Mouse (Mus musculus) heart, embryonic 12.5 days (tissue): ENCODE measurements around the gene Hps3. TPM values are rescaled to one million over a fixed set of nuclear protein-coding genes. Genes with fewer than 3 reads are reported as not detected.
A peak's percentile ranks its signal among the peaks of the same experiment; 100 is the strongest.

Experiments used
- ATAC-seq: fragments of 200-750 bp; cut with Nextera tagmentation; 2 replicates; pipeline ENCODE4 v1.8.0; 2017; ENCODE audit warnings: moderate TSS enrichment, moderate library complexity; ENCODE audit not compliant: insufficient number of reproducible peaks, low FRiP score
- H3K27ac ChIP-seq: fragments of 300-500 bp; sonication (generic); 2 replicates; pipeline ENCODE4 v1.5.1; 2016; ENCODE audit warnings: mild to moderate bottlenecking, moderate library complexity; ENCODE audit not compliant: poor library complexity, severe bottlenecking
- H3K27me3 ChIP-seq: fragments of 300-500 bp; sonication (generic); replicated peaks from 2 replicates; pipeline ENCODE4 v1.6.1; 2016; ENCODE audit warnings: mild to moderate bottlenecking, moderate library complexity
- H3K36me3 ChIP-seq: fragments of 300-500 bp; sonication (generic); 2 replicates; pipeline ENCODE4 v1.6.1; 2016; ENCODE audit warnings: mild to moderate bottlenecking, moderate library complexity
- H3K4me1 ChIP-seq: fragments of 300-500 bp; sonication (generic); replicated peaks from 2 replicates; pipeline ENCODE4 v1.6.1; 2016; ENCODE audit warnings: mild to moderate bottlenecking
- H3K4me2 ChIP-seq: fragments of 300-500 bp; sonication (generic); 2 replicates; pipeline ENCODE4 v1.6.1; 2016; ENCODE audit warnings: mild to moderate bottlenecking, moderate library complexity
- H3K4me3 ChIP-seq: fragments of 300-500 bp; sonication (generic); 2 replicates; pipeline ENCODE4 v1.5.1; 2016; ENCODE audit warnings: mild to moderate bottlenecking
- H3K9ac ChIP-seq: fragments of 300-500 bp; sonication (generic); 2 replicates; pipeline ENCODE4 v1.6.1; 2016; ENCODE audit warnings: mild to moderate bottlenecking, moderate library complexity
- H3K9me3 ChIP-seq: fragments of 300-500 bp; sonication (generic); replicated peaks from 2 replicates; pipeline ENCODE4 v1.6.1; 2016; ENCODE audit warnings: mild to moderate bottlenecking, moderate library complexity
- WGBS: fragments of 180-500 bp; shearing (Covaris S2); methylation state at CpG from one replicate; pipeline ENCODE4 v1.1.7; 2016; 5-methylcytosine and 5-hydroxymethylcytosine counted together
- polyA plus RNA-seq: library from polyadenylated mRNA; unstranded; fragments of >200 nt; fragmentation: Nextera tagmentation; extraction: Ambion mirVana; gene quantifications from 2 replicates; pipeline ENCODE4 v1.2.1, GENCODE M21; 2016

The Hps3 gene
- polyA plus RNA-seq, 1 experiment from 2014 or later: 12.6 TPM

GRCm38 (mm10) chr3:20004422-20004821 lies 30.7 kb downstream of the Hps3 start:
- Histone ChIP-seq H3K27me3 (no peaks in the 10 kb centered on the region), H3K4me2 (no peak overlapping the region), H3K4me3 (no peak overlapping the region), H3K4me1 (no peaks in the 10 kb centered on the region), H3K9ac (no peak overlapping the region), H3K27ac (no peak overlapping the region), H3K9me3 (no peaks in the 10 kb centered on the region), H3K36me3 (peaks cover 31% of the 10 kb centered on the region)
- no peak for ATAC-seq
- 76% methylated on average over 8 of the region's 8 CpGs for WGBS

GRCm38 (mm10) chr3:20002786-20003185 lies 32.3 kb downstream of the Hps3 start:
- Histone ChIP-seq H3K36me3 (peaks cover 34% of the 10 kb centered on the region), H3K9ac (no peak overlapping the region), H3K4me1 (no peaks in the 10 kb centered on the region), H3K27ac (no peak overlapping the region), H3K4me3 (no peak overlapping the region), H3K27me3 (no peaks in the 10 kb centered on the region), H3K9me3 (no peaks in the 10 kb centered on the region), H3K4me2 (no peak overlapping the region)
- no peak for ATAC-seq
- 78% methylated on average over 5 of the region's 5 CpGs for WGBS

- no peak overlapping the region; the same call in 1 of the 2 replicates for H3K9ac ChIP-seq
- H3K9me3 ChIP-seq: no peaks in the 10 kb centered on the region
- no peaks in the 10 kb centered on the region for H3K4me1 ChIP-seq
- peaks cover 42% of the 10 kb centered on the region for H3K36me3 ChIP-seq
- 78% methylated on average over 4 of the region's 4 CpGs for WGBS
- H3K4me3 ChIP-seq: no peak overlapping the region
- no peak overlapping the region for H3K4me2 ChIP-seq
- no peak for ATAC-seq
- no peak overlapping the region for H3K27ac ChIP-seq
- H3K27me3 ChIP-seq: no peaks in the 10 kb centered on the region
Observed at GRCm38 (mm10) chr3:20000806-20001205, 34.3 kb downstream of the Hps3 start.

- no peaks in the 10 kb centered on the region for H3K9me3 ChIP-seq
- H3K36me3 ChIP-seq: peaks cover 42% of the 10 kb centered on the region
- no peak overlapping the region for H3K4me2 ChIP-seq
- no peak overlapping the region for H3K4me3 ChIP-seq
- no peaks in the 10 kb centered on the region for H3K27me3 ChIP-seq
- H3K4me1 ChIP-seq: no peaks in the 10 kb centered on the region
- ATAC-seq: no peak
- H3K27ac ChIP-seq: no peak overlapping the region
- 89% methylated on average over 2 of the region's 2 CpGs for WGBS
- no peak overlapping the region for H3K9ac ChIP-seq
Observed at GRCm38 (mm10) chr3:19999551-19999950, 35.6 kb downstream of the Hps3 start.

- no peak overlapping the region for H3K27ac ChIP-seq
- no peak overlapping the region for H3K4me2 ChIP-seq
- ATAC-seq: no peak
- H3K36me3 ChIP-seq: peaks cover 8% of the 10 kb centered on the region
- H3K9me3 ChIP-seq: no peaks in the 10 kb centered on the region
- no peak overlapping the region for H3K9ac ChIP-seq
- no peaks in the 10 kb centered on the region for H3K27me3 ChIP-seq
- WGBS: 77% methylated on average over 4 of the region's 4 CpGs
- no peak overlapping the region for H3K4me3 ChIP-seq
- no peaks in the 10 kb centered on the region for H3K4me1 ChIP-seq
Observed at GRCm38 (mm10) chr3:19992388-19992787, 42.7 kb downstream of the Hps3 start.

- H3K9me3 ChIP-seq: no peaks in the 10 kb centered on the region
- no peak overlapping the region for H3K9ac ChIP-seq
- no peak for ATAC-seq
- H3K36me3 ChIP-seq: no peaks in the 10 kb centered on the region
- 74% methylated on average over 3 of the region's 3 CpGs for WGBS
- no peaks in the 10 kb centered on the region for H3K27me3 ChIP-seq
- H3K4me2 ChIP-seq: no peak overlapping the region
- H3K4me1 ChIP-seq: no peaks in the 10 kb centered on the region
- no peak overlapping the region for H3K27ac ChIP-seq
- no peak overlapping the region for H3K4me3 ChIP-seq
Observed at GRCm38 (mm10) chr3:19990031-19990430, 45.1 kb downstream of the Hps3 start.

- H3K27ac ChIP-seq: no peak overlapping the region
- H3K4me2 ChIP-seq: no peak overlapping the region
- H3K9ac ChIP-seq: no peak overlapping the region
- no peak for ATAC-seq
- H3K36me3 ChIP-seq: no peaks in the 10 kb centered on the region
- H3K27me3 ChIP-seq: no peaks in the 10 kb centered on the region
- no peak overlapping the region for H3K4me3 ChIP-seq
- H3K4me1 ChIP-seq: no peaks in the 10 kb centered on the region
- 40% methylated on average over 3 of the region's 3 CpGs for WGBS
- H3K9me3 ChIP-seq: no peaks in the 10 kb centered on the region
Observed at GRCm38 (mm10) chr3:19986123-19986522, 49.0 kb downstream of the Hps3 start.

- no peak for ATAC-seq
- no peak overlapping the region for H3K27ac ChIP-seq
- H3K4me2 ChIP-seq: no peak overlapping the region
- no peaks in the 10 kb centered on the region for H3K27me3 ChIP-seq
- H3K36me3 ChIP-seq: no peaks in the 10 kb centered on the region
- no peaks in the 10 kb centered on the region for H3K4me1 ChIP-seq
- no peak overlapping the region for H3K9ac ChIP-seq
- H3K9me3 ChIP-seq: no peaks in the 10 kb centered on the region
- H3K4me3 ChIP-seq: no peak overlapping the region
Observed at GRCm38 (mm10) chr3:19982846-19983245, 52.3 kb downstream of the Hps3 start.

GRCm38 (mm10) chr3:19981156-19981555 lies 54.0 kb downstream of the Hps3 start:
- H3K4me1 ChIP-seq: no peaks in the 10 kb centered on the region
- H3K27ac ChIP-seq: no peak overlapping the region
- H3K9ac ChIP-seq: no peak overlapping the region
- H3K9me3 ChIP-seq: no peaks in the 10 kb centered on the region
- WGBS: 72% methylated on average over 2 of the region's 2 CpGs
- ATAC-seq: no peak
- no peak overlapping the region for H3K4me3 ChIP-seq
- H3K27me3 ChIP-seq: no peaks in the 10 kb centered on the region
- H3K4me2 ChIP-seq: no peak overlapping the region
- no peaks in the 10 kb centered on the region for H3K36me3 ChIP-seq

GRCm38 (mm10) chr3:19978474-19978873 lies 56.6 kb downstream of the Hps3 start:
- H3K9me3 ChIP-seq: no peaks in the 10 kb centered on the region
- no peaks in the 10 kb centered on the region for H3K36me3 ChIP-seq
- H3K4me1 ChIP-seq: no peaks in the 10 kb centered on the region
- H3K4me3 ChIP-seq: no peak overlapping the region
- 47% methylated on average over 4 of the region's 4 CpGs for WGBS
- no peak overlapping the region for H3K27ac ChIP-seq
- no peaks in the 10 kb centered on the region for H3K27me3 ChIP-seq
- no peak overlapping the region for H3K4me2 ChIP-seq
- H3K9ac ChIP-seq: no peak overlapping the region
- ATAC-seq: no peak

GRCm38 (mm10) chr3:19966072-19966471 lies 69.0 kb downstream of the Hps3 start:
- H3K4me1 ChIP-seq: peaks cover 13% of the 10 kb centered on the region
- H3K4me2 ChIP-seq: no peak overlapping the region
- no peaks in the 10 kb centered on the region for H3K36me3 ChIP-seq
- no peaks in the 10 kb centered on the region for H3K27me3 ChIP-seq
- H3K27ac ChIP-seq: no peak overlapping the region
- no peak for ATAC-seq
- 35% methylated on average over 4 of the region's 4 CpGs for WGBS
- no peak overlapping the region for H3K9ac ChIP-seq
- no peaks in the 10 kb centered on the region for H3K9me3 ChIP-seq
- no peak overlapping the region for H3K4me3 ChIP-seq

- Histone ChIP-seq H3K4me1 (peaks cover 18% of the 10 kb centered on the region), H3K4me2 (no peak overlapping the region), H3K36me3 (no peaks in the 10 kb centered on the region), H3K27ac (peak overlapping the region; percentile 54; the same call in 1 of the 2 replicates), H3K27me3 (no peaks in the 10 kb centered on the region), H3K9ac (no peak overlapping the region), H3K9me3 (no peaks in the 10 kb centered on the region), H3K4me3 (no peak overlapping the region)
- no peak for ATAC-seq
- 60% methylated on average over 5 of the region's 5 CpGs for WGBS
Observed at GRCm38 (mm10) chr3:19965239-19965638, 69.9 kb downstream of the Hps3 start.
